Mouse (Mus musculus) megakaryocyte progenitor cell, adult 5-6 weeks (primary cell): ENCODE results near the gene Sike1. TPM values are rescaled to one million over a fixed set of nuclear protein-coding genes. Genes with fewer than 3 reads are reported as not detected.

Experiments
- ATAC-seq: replicated peaks from 2 replicates; pipeline ENCODE4 v1.8.0; 2016; ENCODE audit warnings: mild to moderate bottlenecking, moderate TSS enrichment, inconsistent platforms; ENCODE audit not compliant: poor library complexity
- total RNA-seq, 2 experiments: library from RNA; stranded (forward) in 1 of 2; stranded (reverse) in 1 of 2; fragments of 157-497, 149-512 nt in 1 of 2; fragments of 200-1000 nt in 1 of 2; gene quantifications; 2 replicates each; pipeline versions ENCODE4 v1.2.3 to v1.2.4; 2015 to 2017

The Sike1 gene
- 36.6 and 41.4 TPM in 2 replicates for total RNA-seq (2015)
- 14.5 and 19.5 TPM in 2 replicates for total RNA-seq (2017)

DNA sequence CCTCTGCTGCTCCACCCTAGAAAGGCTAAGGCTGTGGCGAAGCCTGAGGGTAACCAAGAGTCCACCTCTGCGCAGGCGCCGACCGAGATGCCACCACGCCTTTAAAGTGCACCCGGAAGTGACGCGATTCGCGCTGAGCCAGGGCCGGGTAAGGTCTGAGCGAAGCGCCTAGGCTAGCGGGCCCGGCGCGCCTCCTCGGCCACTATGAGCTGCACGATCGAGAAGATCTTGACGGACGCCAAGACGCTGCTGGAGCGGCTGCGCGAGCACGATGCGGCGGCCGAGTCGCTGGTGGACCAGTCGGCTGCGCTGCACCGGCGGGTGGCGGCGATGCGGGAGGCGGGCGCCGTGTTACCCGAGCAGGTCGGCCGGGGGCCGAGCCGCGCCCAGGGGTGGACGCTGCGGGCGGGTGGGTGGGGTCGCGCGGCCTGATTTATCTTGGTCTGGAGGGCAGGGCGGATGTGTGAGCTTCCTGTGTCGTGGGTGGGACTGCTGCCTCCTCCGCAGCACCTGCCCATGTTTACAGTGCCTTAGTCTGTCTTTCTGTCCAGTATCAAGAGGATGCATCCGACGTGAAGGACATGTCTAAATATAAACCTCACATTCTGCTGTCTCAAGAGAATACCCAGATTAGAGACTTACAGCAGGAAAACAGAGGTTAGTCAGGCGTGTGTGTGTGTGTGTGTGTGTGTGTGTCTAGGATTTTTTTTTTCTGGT lies at the start of gene Sike1:
TSS of gene Sike1 (plus strand) at position 104 of the 717 bp plus-strand sequence.
- ATAC-seq: peak; percentile 93

DNA sequence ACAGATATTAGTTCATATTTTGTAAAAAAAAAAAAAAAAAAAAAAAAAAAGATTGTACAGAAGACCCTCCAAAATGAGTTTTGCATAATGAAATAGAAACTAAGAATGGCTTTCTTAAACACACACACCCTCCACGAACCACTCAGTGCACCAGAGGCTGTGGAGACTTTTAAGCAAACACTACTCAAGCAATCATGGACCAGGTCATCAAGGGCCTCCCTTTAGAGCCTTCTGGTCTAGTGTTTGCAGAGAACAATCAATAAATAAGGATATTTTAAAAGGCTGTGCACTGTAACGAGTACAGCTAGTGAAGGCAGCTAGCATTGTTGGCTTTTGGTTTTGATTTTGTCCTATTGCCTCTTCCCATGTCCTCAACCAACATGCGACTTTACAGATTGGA lies 49.2 kb upstream of the Sike1 start:
- ATAC-seq: no peak

DNA sequence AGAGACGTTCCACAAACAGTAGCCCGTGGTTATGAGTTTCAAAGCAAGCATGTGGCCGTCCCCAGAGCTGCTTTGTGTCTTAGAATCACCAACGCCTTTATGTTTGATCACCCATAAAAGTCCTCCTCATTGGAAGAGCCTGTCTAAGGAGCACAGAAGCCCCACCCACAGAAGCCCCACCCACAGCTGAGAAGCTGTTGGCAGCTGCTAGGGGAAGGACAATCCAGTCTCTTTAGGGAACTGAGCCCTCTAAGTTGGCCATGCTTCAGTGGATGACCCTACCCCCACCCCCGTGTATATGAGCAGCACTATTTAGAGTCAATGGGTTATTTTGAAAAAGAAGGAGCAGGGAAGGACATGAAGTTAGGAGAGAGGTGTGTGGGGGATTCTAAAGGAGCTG lies 48.6 kb upstream of the Sike1 start:
- no peak for ATAC-seq

DNA sequence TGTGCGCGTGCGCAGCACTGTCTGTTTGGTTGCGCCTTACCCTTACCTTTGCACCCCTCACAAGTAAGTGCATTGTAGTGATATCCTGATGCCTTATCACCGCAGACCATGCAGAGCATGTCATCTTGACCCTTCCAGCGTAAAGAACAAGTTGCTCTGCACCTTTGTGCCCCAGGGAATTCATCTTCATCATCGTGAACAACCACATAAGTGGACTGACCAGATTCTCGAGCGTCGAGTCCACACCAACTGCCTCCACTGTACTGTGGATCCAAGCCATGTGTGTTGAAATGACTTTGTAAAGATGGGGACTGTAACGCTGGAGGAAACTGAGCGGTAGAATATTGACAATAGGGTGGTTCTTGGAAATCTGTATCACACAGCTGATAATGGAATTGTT lies 41.0 kb upstream of the Sike1 start:
- ATAC-seq: no peak

DNA sequence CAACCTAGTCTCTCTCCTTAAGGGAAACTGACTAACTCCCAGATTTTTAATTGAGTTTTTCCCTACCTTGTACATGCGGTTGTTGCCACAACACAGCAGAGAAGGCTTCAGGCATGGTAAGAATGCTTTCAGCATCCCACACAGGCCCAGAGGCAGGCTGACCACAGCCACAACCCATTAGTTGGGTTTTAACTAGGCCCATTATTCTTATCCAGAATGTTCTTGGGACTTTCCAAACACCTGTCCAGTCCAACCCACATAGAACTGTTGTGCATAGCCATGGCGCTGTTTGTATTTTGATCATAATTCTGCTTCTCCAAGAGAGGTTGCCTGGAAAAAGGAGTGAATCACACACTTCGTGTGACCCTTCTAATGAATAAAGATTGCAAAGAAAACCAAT lies 40.4 kb upstream of the Sike1 start:
- no peak for ATAC-seq

DNA sequence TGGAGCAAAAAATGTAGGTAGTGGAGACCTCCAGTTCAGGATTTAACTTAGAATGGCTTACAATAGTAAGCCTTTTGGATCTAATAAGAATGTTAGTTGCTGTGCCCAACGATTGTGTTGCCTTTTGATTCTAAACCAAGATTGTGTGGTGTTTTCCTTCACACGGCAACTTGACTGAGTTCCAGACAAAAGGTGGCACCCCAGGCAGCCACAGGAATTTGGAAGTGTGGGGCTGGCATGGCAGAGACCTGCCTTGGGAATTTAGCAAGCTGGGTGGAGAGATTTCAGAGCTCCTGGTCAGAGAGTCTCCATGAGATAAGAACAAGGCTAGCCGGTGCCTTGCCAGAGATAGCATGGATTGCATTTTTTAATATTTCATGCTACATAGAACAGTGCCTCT lies 39.9 kb upstream of the Sike1 start:
- no peak for ATAC-seq

DNA sequence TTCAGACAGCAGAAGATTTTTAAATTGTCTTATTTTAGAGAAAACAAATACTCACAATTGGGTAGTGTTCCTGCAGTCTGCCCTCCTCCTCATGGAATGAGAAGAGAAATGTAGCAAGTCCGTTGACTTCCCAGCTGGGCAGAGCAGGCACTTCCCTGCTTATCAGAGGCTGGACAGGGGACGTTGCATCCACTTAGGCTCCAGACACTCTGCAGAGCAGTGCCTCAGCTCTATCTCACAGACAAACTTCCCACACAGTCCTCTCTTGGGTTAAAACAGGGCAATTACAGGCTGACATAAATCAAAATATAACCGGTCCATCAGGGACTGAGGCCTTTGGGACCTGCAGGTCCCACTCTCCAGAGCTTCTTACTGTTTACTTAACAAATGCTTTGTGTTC lies 31.5 kb upstream of the Sike1 start, which contains the start of gene Nr1h5:
TSS of gene Nr1h5 (minus strand) at position 101 of the 400 bp plus-strand sequence.
- ATAC-seq: no peak

DNA sequence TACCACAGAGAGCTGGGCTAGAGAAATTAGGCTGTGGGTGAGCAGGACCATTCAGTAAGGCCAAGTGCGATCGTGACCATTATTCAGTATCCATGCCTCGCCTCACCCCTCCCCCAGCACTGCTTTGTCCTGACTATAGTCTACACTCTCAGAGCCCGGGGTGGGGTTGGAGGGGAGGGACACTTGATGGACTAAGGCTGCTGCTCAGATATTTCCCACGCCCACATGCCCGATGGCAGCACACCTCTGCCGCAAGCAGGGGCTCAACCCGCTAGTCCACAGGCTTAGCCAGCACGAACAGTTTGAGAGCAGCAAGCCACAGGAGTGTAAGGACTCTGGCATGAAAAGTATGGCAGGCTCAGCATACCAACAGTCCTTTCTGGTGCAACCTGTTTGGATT lies 25.4 kb upstream of the Sike1 start:
- no peak for ATAC-seq

DNA sequence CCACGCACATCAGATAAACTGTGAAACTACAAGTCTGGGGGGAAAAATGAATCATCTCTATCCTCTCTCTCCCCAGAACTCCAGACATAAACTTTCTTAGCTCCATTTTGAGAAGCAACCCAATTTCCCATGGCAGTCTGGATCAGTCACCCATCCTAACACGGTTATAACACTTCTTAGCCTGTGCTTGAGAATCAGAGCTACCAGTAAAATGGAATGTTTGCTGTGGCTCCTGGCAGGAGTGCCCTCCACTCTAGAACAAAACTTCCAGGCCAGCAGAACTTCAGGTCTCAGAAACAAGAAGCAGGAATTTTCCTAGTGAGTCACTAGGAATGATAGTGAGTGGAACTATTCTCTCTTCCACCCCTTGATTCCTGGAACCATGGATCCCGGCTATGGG lies 25.0 kb upstream of the Sike1 start:
- ATAC-seq: no peak

DNA sequence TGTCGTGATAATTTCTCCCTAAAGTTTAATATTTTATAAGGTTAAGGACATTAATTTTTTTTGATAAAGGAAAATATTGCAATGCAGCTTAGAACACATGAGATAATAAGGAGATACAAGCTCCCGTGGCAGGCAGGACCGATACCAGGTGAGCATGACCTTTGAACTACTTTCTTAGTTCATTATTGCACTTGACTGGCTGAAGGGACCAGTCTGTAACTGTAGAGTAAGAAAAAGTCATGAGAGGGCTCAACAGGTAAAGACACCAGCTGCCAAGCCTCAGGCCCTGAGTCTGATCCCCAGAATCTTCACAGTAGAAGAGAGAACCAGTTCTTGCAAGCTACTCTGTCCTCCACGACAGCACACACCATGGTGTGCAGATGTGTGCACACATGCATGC lies 18.6 kb upstream of the Sike1 start:
- ATAC-seq: no peak

DNA sequence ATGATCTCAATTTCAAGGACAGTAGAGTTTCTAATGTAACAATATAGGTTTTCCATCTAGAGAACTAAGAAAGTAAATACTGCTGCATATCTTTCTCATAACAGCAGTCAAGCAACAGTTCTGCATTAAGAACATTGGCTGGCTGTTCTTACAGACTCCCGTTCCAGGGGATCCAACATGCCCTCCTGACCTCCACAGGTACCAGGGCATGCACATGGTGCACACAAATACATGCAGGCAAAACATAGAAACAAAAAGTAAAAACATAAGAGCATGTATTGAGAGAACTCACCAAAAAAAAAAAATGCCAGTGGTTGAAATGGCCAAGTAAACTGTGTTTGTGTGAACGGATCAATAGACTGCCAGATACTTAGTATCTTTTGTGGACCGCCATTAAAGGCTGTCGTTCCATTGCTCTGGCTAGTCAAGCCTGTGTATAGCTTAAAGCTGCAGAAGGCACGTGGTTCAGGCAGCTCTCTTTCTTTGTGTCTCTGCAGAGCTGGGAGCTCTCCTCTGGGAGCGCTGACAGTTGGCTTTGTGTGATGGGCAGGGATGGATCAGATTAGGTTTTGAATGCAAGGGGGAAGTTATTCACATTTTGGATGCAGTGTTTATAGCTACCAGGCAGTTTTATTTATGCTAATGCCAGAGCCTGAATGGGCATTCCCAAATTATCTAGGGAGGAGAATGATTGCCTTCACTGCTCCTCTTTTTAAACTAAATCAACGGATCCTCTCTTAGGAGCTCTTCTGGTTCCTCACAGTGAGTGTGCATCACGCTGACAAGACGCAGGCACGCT lies 15.8 kb upstream of the Sike1 start:
- ATAC-seq: no peak

DNA sequence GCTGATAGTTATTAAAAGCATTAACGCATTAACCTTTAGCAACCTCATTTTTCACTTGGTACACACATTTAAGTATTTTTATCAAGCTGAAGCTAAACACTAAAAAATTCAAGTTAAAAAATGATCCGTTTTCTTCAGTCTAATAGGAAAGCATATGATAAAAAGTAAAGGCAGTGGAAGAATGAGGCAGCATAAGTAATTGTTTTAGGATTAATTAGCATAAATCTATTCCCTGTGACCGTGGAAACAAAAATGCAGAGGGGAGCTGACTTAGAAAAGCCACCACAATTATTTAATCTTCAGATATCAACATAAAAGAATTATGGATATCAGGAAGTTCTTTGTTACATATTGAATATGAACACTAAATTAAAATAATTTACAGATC lies 15.2 kb upstream of the Sike1 start:
- ATAC-seq: no peak

DNA sequence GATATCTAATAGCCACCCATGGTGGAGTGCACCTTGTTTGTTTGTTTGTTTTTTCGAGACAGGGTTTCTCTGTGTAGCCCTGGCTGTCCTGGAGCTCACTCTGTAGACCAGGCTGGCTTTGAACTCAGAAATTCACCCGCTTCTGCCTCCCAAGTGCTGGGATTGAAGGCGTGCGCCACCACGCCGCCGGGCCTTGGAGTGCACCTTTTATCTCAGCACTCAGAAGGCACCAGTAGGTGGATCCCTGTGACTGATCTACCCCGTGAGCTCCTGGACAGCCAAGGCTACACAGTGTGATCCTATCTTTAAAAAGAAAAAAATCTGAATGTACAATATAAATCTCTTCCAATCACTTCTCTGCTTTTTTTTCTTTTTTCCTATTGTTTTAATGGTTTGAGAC lies 4.5 kb upstream of the Sike1 start:
- no peak for ATAC-seq

DNA sequence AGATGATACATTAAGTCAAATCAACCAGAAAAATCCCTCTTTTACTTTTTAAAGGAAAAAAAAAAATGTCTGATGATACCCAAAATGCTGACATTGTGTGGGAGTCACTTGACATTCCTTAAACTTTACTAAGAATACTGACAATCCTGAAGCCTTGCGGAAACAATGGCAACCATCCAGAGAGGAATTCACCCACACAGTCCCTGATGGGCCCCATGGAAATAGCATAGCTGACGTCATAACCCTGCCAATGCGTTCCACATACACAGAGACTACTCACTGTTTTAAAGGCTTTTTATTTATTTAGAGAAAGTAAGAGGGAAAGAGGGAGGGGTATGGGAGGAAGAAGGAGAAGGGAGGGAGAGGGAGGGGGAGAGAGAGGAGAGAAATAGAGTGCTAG lies 2.6 kb upstream of the Sike1 start:
- no peak for ATAC-seq

DNA sequence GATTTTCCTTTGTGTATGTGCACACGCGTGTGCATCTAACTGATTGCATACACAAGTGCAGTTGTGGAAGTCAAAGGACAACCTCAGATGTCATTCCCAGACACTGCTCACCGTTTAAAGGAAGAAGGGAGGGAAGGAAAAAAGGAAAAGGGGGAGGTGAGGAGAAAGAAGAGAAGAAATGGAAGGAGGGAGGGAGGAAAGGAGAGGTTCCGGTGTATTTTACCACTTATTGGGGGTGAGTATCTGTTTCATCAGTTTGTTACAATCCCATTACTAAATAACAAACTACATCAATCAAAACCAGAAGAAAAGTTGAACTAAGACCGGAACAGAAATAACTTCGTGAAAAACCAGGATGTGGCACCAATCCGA lies 289 bp upstream of the Sike1 start:
- ATAC-seq: no peak

DNA sequence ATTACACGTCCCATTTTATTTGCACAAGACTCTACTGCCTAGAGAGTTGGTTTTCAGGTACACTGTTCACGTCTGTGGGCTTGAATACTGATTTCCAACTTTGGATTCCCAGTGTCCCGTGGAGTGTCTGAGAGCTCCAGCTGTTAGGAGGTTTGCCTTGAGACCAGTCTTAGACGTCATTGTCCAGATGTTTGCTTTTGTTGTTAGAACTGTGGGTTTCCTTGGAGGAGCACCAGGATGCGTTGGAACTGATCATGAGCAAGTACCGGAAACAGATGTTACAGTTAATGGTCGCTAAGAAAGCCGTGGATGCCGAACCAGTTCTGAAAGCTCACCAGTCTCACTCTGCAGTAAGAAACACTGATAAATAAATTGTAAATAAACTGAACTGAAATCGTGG lies 1.5 kb downstream of the Sike1 start:
- no peak for ATAC-seq

DNA sequence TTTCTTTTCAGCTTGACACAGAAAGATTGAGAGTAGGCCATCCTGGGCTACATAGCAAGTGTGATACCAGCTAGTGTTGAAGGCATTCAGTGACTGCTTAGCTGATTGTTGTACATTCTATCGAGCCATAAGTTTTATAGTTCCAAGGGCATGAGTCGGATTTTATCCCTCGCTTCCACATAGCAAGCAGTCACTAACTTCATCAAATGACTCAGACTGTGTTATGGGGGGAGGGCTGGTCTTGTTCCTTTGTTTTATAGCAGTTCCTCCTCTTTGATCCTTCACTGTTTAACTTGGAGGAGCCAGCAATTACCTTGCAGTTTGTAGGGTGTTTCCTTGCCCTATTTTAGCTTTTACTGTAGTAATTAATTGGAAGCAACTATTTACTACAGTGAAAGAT lies 2.1 kb downstream of the Sike1 start:
- ATAC-seq: no peak

DNA sequence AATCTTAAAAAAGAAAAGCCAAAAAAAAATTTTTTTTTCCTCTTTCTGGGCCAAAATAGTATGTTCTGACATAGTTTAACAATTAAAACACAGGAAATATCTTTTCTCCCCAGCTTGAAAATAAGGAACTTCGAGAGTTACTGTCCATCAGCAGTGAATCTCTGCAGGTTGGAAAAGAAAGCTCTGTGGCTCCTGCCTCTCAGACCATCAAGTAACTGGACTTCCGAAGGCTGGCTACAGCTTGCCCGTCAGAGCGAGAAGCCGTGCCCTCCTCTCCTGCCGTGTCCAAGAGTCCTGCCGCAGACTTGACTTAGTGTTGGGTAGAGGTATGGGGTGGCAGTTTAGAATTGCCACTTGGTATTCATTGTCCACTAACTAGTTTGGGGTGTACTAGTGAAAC lies 6.1 kb downstream of the Sike1 start:
- ATAC-seq: no peak

DNA sequence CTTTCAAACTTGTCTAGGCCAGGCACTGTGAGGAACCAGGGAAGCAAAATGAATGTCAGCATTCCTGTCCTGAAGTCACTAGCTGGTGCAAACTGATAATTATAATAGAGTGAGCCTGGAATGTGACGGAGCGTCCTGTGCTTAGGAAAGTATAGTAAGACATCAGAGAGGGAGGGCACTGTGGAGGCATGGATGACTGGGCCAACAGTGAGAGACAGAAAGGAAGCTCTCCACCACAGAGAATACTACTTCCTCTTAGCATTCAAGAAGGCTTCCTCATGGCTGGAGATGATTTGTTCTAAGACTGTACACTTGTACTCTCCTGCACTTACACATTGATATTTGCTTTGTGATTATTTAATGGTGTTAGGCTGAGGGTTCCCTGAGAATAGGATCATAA lies 21.8 kb downstream of the Sike1 start:
- ATAC-seq: peak; percentile 38

DNA sequence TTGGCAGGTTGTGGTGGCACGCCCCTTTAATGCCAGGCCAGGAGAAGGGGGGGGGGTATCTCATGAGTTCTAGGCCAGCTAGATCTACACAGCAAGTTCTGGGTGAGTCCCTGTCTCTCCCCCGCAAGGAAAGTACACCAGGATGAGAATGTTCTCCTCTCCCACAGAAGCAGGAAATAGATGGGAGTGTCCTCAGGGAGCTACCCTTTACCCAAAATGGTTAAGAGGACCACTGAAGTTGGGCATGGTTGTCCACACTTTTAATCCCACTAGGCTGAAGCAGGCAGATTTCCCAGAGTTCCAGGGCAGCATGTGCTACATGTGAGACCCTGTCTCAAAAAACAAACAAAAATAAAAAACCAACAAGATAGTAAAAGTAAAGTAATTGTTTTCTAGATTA lies 24.0 kb downstream of the Sike1 start:
- ATAC-seq: no peak

DNA sequence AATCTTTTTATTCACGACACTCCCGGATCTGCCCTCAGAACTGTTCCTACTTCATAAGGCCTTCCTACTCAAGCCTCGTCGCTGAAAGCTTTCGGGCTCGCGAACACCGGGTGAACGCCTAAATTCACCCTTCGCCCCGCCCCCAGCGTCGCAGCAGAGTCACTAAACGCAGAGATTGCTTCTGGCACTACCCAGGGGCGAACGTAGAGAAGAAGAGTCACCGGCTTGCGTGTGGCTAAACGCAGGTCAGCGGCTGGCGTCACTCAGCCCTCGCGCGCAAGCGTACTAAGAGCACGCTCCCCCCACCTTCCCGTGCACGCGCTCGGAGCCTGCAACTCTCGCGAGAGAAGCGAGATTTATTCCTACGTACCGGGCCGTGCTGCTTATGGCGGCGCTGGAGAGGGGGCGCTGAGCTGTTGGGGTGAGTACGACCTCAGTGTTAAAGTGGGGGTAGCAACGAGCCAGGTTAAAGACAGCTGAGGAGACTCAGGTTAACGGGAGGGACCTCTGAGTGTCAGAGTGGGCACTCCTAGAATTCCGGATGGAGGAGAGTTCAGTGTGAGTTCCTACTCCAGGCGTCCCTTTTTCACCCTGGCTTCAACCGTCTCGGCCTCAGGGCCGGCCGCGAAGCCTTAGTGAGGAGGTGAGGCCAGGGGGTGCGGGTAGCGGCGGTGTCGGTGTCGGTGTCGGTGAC lies 24.9 kb downstream of the Sike1 start, which contains the start of gene Csde1:
TSS of gene Csde1 (plus strand) at position 178 of the 694 bp plus-strand sequence.
- ATAC-seq: peak; percentile 82
